Mouse (Mus musculus): Measurements from ENCODE around the gene Arid2. TPM values are rescaled to one million over a fixed set of nuclear protein-coding genes. Genes with fewer than 3 reads are reported as not detected.

Gene Arid2
- polyA plus RNA-seq, 1 experiment, result 16.9 TPM

GRCm38 (mm10) chr15:96344591-96345285 is 57.4 kb downstream of the Arid2 start:
- no peak for DNase-seq (ENCODE audit: low read depth)

- DNase-seq (ENCODE audit: low read depth), result no peak
Observed at GRCm38 (mm10) chr15:96345312-96345849, 58.1 kb downstream of the Arid2 start.

- no peak for DNase-seq (ENCODE audit: low read depth)
Observed at GRCm38 (mm10) chr15:96351432-96351831, 64.1 kb downstream of the Arid2 start.

GRCm38 (mm10) chr15:96358871-96359270 is 71.6 kb downstream of the Arid2 start:
- DNase-seq (ENCODE audit: low read depth), result no peak

- no peak for DNase-seq (ENCODE audit: low read depth)
Observed at GRCm38 (mm10) chr15:96360614-96361013, 73.3 kb downstream of the Arid2 start.

DNA sequence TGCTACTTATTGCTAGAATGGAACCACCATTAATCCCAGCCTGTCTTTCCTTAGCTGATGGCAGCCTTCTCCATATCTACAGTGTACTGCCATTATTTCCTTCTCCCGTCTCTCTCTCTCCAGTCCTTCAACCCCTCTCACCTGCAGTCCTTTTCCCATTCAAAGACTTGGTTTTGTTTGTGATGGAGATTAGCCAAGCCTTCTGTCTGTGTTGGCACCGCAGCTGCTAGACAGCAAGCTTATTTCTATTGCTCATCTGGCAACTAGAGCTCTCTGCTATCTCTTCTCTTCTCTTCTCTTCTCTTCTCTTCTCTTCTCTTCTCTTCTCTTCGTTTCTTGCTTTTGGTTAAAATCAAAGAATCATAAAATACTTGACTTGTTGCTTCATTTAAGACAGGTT is 78.0 kb downstream of the Arid2 start:
- no peak for DNase-seq (ENCODE audit: low read depth)

DNA sequence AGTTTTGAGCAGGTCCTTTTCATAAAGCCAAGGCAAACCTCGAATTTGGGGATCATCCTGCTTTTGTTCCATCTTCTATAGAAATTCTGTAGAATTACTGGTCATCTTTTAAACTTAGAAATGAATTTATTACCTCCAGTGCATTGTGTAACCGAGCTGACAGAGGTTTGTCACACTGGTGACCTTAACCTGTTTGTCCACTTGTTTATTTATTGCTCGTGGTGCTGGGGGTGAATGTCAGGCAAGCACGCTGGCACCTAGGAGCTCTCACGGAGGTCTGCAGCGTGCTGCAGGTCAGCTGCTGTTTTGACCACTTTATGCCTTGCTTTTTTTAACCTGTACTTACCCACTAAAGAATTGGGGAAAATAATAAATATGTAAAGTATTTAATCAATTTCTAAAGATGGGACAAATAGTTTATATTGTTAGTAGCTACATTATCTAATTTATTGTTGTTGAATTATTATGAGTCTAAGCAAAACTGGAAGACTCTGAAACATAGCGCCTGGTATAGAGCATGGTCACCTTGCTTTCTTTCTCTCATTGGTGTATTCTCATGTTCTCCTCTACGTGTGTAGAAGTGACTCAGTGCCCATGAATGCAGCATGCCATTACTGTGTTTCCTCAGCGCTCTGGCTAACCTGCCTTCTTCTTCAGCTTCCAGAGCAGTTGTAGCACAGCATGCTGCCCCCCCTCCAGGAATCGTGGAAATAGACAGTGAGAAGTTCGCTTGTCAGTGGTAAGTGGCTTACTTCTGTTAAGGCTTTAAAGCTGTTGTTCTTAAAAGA is 79.1 kb downstream of the Arid2 start:
- DNase-seq (ENCODE audit: low read depth), result no peak

- DNase-seq (ENCODE audit: low read depth), result no peak
Observed at GRCm38 (mm10) chr15:96371311-96371710, 84.0 kb downstream of the Arid2 start.

GRCm38 (mm10) chr15:96372628-96373027 is 85.3 kb downstream of the Arid2 start:
- no peak for DNase-seq (ENCODE audit: low read depth)

DNA sequence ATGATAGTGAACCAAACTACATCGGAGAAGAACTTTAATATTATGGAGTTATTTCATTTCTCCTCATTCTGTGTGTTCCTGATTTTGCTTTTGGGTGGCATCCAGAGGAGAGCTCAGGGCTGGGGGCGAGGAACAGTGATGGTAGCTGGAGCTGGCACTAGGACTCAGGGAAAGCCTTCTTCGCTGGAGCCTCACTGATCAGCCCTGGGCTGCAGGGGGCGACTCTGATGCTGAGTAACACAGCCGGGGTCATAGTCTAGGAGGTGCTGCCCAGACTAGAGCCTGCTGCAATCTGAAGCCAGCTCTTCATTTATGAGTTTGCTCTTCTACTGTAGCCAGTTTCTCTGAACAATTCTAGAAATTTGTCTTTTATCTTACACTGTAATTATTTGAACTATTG is 85.8 kb downstream of the Arid2 start:
- DNase-seq (ENCODE audit: low read depth), result no peak

DNA sequence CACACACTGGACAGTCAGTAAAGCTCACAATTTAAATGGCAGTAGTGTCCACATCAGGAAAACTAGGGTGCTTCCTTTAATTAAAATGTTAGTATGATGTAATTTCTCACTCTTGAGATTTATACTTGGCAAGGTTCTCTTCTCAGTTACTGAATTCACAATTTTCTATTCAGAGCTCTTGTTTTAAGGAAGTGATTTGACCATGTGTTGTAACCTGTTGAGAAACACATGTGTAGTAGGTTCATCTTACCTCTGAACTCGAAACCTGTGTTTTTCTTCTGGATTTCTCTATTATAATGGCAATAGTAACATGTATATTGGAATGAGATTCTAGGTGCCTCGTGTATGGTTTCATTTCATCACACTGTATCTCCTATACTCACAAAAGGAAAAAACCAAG is 88.9 kb downstream of the Arid2 start:
- DNase-seq (ENCODE audit: low read depth), result no peak

DNA sequence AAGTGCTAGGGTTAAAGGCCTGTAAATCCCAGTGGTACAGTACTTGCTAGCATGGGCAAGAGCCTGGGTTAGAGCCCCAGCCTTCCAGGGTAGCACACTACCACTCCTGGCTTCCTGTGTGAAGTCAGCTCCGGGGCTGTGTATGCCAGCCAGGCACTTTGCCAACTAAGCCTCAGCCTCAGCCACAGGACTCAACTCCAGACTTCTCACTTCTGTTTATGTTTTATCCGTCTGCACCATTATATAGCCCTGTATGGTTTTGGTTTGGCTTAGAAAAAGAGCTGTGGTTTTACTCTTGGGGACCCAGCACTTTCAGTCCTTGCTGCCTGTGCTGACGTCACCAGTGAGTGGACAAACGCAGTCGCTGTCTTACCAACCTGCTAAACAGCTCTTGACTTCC is 89.9 kb downstream of the Arid2 start:
- DNase-seq (ENCODE audit: low read depth), result no peak

DNA sequence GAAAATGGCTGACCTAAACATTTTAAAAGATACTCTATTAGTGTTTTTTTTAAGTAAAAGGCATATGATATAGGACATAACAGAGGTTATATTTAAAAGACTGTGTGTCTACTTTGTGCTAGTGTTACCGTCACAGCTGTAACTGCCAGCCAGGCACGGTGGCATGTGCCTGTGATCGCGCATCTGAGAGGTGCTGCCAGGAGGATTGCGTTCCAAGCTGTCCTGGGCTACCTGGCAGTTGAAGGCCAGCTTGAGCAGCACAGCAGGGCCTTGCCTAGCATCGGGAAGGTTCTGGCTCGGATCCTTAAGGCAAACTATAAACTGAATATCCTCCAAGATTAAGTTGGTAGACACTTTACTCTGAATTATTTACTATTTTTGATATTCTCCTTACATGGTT is 90.4 kb downstream of the Arid2 start:
- no peak for DNase-seq (ENCODE audit: low read depth)

- no peak for DNase-seq (ENCODE audit: low read depth)
Observed at GRCm38 (mm10) chr15:96382223-96382622, 94.9 kb downstream of the Arid2 start.

GRCm38 (mm10) chr15:96388565-96388964 is 101.2 kb downstream of the Arid2 start:
- no peak for DNase-seq (ENCODE audit: low read depth)

DNA sequence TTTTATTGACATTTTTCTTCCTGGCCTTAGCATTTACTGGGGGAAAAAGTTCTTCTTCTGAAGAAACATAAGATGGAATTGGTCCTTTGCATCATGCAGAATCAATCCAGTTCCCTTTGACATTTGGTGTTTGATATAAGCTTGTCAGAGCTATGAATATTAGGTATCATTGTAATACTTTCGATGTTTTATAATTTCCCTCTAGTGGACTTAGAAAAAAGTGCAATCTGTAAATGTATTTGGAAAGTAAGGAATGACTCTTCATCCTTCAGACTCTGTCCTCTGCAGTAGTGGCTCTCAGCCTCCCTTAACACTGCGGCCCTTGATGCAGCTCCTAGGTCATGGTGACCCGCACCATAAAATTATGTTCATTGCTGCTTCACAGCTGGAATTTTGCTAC is 105.6 kb downstream of the Arid2 start:
- DNase-seq (ENCODE audit: low read depth), result no peak

GRCm38 (mm10) chr15:96395071-96395470 is 107.8 kb downstream of the Arid2 start:
- no peak for DNase-seq (ENCODE audit: low read depth)

DNA sequence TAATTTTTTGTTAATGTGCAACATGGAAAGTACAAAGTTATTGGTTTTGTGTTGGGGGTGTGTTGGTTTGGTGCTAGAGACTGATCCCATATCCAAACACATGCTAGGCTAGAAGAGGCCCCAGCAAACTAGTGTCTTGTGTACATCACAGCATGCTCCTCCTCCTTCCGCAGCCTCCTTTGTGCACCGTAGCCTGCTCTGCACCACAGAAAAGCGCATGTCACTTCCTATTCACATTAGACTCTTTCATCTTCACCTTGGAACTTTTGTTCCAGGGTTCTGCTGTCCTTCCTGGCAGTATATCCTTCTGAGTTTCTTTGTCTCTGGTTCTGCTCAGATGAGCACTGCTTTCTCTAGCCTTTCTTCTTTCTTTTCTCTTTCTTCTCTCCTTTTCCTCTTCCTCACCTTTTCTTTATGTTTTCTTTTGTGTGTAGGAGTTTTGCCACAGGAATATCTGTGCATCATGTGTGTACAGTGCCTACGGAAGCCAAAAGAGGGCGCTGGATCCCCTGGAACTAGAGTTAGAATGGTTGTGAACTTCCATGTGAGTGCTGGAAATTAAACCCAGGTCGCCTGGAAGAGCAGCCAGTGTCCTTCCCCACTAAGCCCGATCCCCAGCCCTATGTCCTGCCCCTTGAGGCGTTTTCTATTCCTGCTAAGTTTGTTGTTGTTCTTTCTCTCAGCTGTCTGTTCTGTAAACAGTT is 109.5 kb downstream of the Arid2 start:
- no peak for DNase-seq (ENCODE audit: low read depth)

- DNase-seq (ENCODE audit: low read depth), result no peak
Observed at GRCm38 (mm10) chr15:96398333-96398732, 111.0 kb downstream of the Arid2 start.

DNA sequence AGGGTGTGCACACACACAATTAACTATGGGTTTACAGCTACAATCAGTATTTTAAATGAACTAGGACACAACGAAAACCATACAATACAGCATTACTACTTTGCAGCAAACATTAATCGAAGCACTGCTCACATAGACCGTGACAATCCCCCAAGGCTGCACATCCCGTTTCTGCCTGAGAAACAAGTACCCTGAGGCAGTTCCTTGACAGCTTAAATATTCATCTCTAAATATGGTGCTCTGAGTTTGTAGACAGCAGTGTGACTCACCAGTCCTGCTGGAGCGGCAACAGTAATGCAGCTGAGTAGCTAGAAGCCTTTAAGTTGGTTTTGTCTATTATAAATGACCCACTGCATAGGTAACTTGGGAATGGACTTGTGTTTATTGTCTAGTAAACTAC is 118.2 kb downstream of the Arid2 start:
- DNase-seq (ENCODE audit: low read depth), result no peak

DNA sequence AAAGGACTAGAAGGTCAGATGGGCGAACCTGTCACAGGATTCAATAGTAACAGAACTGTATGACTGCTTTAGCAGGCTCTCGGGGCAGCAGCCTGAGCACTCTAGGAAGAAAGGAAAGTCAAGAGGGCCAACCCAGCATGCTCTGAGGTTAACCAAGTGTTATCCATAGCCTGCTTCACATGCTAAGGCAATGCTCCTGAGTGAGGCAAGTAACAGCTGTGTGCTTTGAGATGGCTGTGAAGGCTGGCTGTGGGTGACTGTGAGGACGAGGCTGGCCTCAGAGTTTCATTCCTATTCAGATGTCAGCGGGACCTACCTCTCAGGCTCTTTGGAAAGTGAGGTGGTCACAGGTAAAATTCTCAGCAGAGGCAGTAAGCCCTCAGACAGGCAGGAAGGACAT is 118.9 kb downstream of the Arid2 start:
- no peak for DNase-seq (ENCODE audit: low read depth)

DNA sequence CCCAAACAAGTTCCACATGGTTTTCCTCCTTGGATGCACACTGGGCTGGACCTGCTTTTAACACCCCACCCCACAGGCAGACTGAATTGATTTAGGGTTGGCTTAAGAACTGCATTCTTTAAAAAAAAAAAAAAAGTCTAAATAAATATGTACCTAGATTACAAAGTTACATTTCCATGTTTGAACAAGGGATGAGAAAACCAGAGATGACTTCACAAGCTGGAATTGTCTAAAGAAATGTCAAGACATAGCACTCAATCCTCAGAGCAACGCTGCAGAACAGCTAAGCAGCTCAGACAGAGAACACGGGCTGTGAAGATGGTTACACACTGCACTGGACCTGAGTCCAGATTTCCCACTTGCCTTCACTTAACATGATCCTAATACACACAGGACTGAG is 119.8 kb downstream of the Arid2 start:
- DNase-seq (ENCODE audit: low read depth), result no peak

- DNase-seq (ENCODE audit: low read depth), result no peak
Observed at GRCm38 (mm10) chr15:96408717-96409121, 121.4 kb downstream of the Arid2 start.
